In the genomic region with DNA sequence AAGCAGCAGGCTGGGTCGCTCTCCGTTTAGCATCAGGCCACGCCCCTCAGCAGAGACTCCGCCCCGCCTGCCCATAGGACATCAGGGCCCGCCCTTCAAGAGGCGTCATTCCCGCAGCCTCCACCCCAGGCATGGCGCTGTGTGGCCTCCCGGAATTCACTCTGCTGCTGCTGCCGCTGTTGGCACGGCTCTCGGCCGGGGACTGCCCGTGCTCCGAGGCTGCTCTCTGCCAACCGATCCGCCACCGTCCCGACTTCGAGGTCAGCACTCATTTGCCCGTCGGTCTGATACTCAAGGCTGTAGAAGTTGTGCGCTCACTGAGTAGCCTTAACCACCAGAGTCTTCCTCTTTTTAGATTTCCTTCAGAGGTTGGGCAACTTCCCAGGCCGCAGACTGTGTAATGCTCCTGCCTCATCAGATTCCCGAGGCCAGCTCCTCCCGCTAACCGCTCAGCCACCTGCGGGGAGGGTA, we compare ENCODE assay signal across 8 mouse cellular contexts. TPM values are rescaled to one million over a fixed set of nuclear protein-coding genes. Genes with fewer than 3 reads are reported as not detected.
DNase-seq lines count a peak whose midpoint lies in the region; ATAC-seq and TF ChIP-seq lines count a peak whose summit lies in the region.

No protein-coding gene starts in this region.

- peak overlapping the region; percentile 51 for H3K27ac ChIP-seq in forebrain, postnatal 0 days (ENCODE audit: low read depth, low read length)
- H3K27ac ChIP-seq in lung, embryonic 15.5 days, result peak overlapping the region; percentile 93

- no peaks in the 10 kb centered on the region for H3K27me3 ChIP-seq in G1E (ENCODE audit: insufficient read depth, low read length)
- H3K27me3 ChIP-seq in forebrain, postnatal 0 days (ENCODE audit: insufficient read depth, low read length), result no peaks in the 10 kb centered on the region
- no peaks in the 10 kb centered on the region for H3K27me3 ChIP-seq in lung, embryonic 15.5 days

- no peak for TF ChIP-seq CTCF in G1E (IDR thresholded peaks at IDR 0.05; ENCODE audit: low read depth, low read length)
- peak; percentile 69 for TF ChIP-seq CTCF in forebrain, postnatal 0 days (IDR thresholded peaks at IDR 0.05; ENCODE audit: low read depth)

- H3K4me3 ChIP-seq in G1E (ENCODE audit: low read depth, low read length), result peak overlapping the region; percentile 87
- peak overlapping the region; percentile 59 for H3K4me3 ChIP-seq in forebrain, postnatal 0 days (ENCODE audit: low read depth, low read length)
- H3K4me3 ChIP-seq in lung, embryonic 15.5 days, result peak overlapping the region; percentile 60

- peaks cover 22% of the 10 kb centered on the region for H3K36me3 ChIP-seq in G1E (replicated peaks)
- 0 out of 2 replicates have a peak, but pooled peaks cover 2% of the 10 kb centered on the region for H3K36me3 ChIP-seq in forebrain, postnatal 0 days (ENCODE audit: insufficient read depth)
- peaks cover 5% of the 10 kb centered on the region; the same call in 1 of the 2 replicates for H3K36me3 ChIP-seq in lung, embryonic 15.5 days

- peak overlapping the region; percentile 54 for H3K4me2 ChIP-seq in forebrain, postnatal 0 days (ENCODE audit: low read depth)
- peak overlapping the region; percentile 69 for H3K4me2 ChIP-seq in lung, embryonic 15.5 days

- peak; percentile 98 for ATAC-seq in G1E (ENCODE audit: extremely low read depth, insufficient number of reproducible peaks, low FRiP score, poor library complexity, severe bottlenecking)
- ATAC-seq in forebrain, postnatal 0 days, result peak; percentile 100
- peak; percentile 100 for ATAC-seq in lung, embryonic 15.5 days (ENCODE audit: borderline replicate concordance, extremely low read depth, low FRiP score, low TSS enrichment)

- DNase-seq in G1E (ENCODE audit: low spot score), result peak; percentile 80
- DNase-seq in cerebellum, adult 18-20 months, result peak; percentile 87 to 90
- peak; percentile 90 for DNase-seq in forebrain, postnatal 0 days
- peak; percentile 95 for DNase-seq in heart, postnatal 4 days
- DNase-seq in layer of hippocampus, adult 8-10 months (ENCODE audit: low spot score in 2 of 2), result peak; percentile 87 to 89
- peak; percentile 88 for DNase-seq in ovary, adult 18-20 months (ENCODE audit: low spot score)
- peak; percentile 91 for DNase-seq in thymus, postnatal 0 days (ENCODE audit: low spot score)

- peaks cover 6% of the 10 kb centered on the region for H3K9me3 ChIP-seq in G1E (replicated peaks)
- H3K9me3 ChIP-seq in forebrain, postnatal 0 days (ENCODE audit: low read length), result no peaks in the 10 kb centered on the region
- no peaks in the 10 kb centered on the region for H3K9me3 ChIP-seq in lung, embryonic 15.5 days

- H3K9ac ChIP-seq in forebrain, postnatal 0 days, result peak overlapping the region; percentile 73
- peak overlapping the region; percentile 64 for H3K9ac ChIP-seq in lung, embryonic 15.5 days

- peaks cover 21% of the 10 kb centered on the region for H3K4me1 ChIP-seq in G1E (ENCODE audit: insufficient read depth, low read depth, low read length)
- 0 out of 2 replicates have a peak, but pooled peaks cover 5% of the 10 kb centered on the region for H3K4me1 ChIP-seq in forebrain, postnatal 0 days (ENCODE audit: insufficient read depth)
- H3K4me1 ChIP-seq in lung, embryonic 15.5 days, result peaks cover 14% of the 10 kb centered on the region

- WGBS in forebrain, postnatal 0 days, result 2% methylated on average over 29 of the region's 29 CpGs
- WGBS in lung, embryonic 15.5 days, result under 1% methylated on average over 29 of the region's 29 CpGs

RNA-seq across cellular contexts. Expression of gene Ctbs, which starts 0.8 kb away (rescaled TPM):
- total RNA-seq in G1E (2014; fragmentation: Nextera tagmentation), result 27.6 and 40.9 TPM in 2 replicates
- total RNA-seq in G1E (2017), result 14.7 and 16.7 TPM in 2 replicates
- polyA plus RNA-seq in G1E (2012), result 20.5 and 27.5 TPM in 2 replicates
- total RNA-seq in forebrain, postnatal 0 days (2014; rRNA removed), result 7.5 and 9.9 TPM in 2 replicates
- polyA plus RNA-seq in forebrain, postnatal 0 days (2015; fragmentation: Nextera tagmentation; extraction: Ambion mirVana), result 3.8 and 4.4 TPM in 2 replicates
- total RNA-seq in heart, postnatal 4 days (2021), result 1 to 10 TPM; 5.5 to 5.7 TPM
- total RNA-seq in layer of hippocampus, adult 8-10 months (2022), result 10 to 100 TPM in 1 of 4 experiments, 1 to 10 TPM in 3; 6.8 to 11.4 (median 9.0) TPM
- polyA plus RNA-seq in lung, embryonic 15.5 days (2015; fragmentation: Nextera tagmentation; extraction: Ambion mirVana), result 10.0 and 11.1 TPM in 2 replicates
- polyA plus RNA-seq in thymus, postnatal 0 days (2015; fragmentation: Nextera tagmentation; extraction: Ambion mirVana), result 5.6 and 7.6 TPM in 2 replicates

RNA-seq across cellular contexts. Expression of gene Ssx2ip, which starts 46.0 kb away (rescaled TPM):
- total RNA-seq in G1E (2014; fragmentation: Nextera tagmentation) (64.0 and 74.2 TPM in 2 replicates), G1E (2017) (53.4 and 58.6 TPM in 2 replicates)
- 12.8 and 13.7 TPM in 2 replicates for polyA plus RNA-seq in G1E (2012)
- 43.2 and 43.5 TPM in 2 replicates for total RNA-seq in forebrain, postnatal 0 days (2014; rRNA removed)
- 19.8 and 26.6 TPM in 2 replicates for polyA plus RNA-seq in forebrain, postnatal 0 days (2015; fragmentation: Nextera tagmentation; extraction: Ambion mirVana)
- total RNA-seq in heart, postnatal 4 days (2021), result 10 to 100 TPM; 18.6 to 21.0 TPM
- total RNA-seq in layer of hippocampus, adult 8-10 months (2022), result 100 to 1,000 TPM in 3 of 4 experiments, 10 to 100 TPM in 1; 98.2 to 108 (median 102) TPM
- polyA plus RNA-seq in lung, embryonic 15.5 days (2015; fragmentation: Nextera tagmentation; extraction: Ambion mirVana), result 31.4 and 33.5 TPM in 2 replicates
- 12.8 and 13.2 TPM in 2 replicates for polyA plus RNA-seq in thymus, postnatal 0 days (2015; fragmentation: Nextera tagmentation; extraction: Ambion mirVana)

RNA-seq across cellular contexts. Expression of gene Spata1, which starts 49.1 kb away (rescaled TPM):
- 14.9 and 19.7 TPM in 2 replicates for total RNA-seq in G1E (2014; fragmentation: Nextera tagmentation)
- total RNA-seq in G1E (2017), result 11.6 and 20.4 TPM in 2 replicates
- 1.3 and 1.6 TPM in 2 replicates for polyA plus RNA-seq in G1E (2012)
- 6.0 and 13.5 TPM in 2 replicates for total RNA-seq in forebrain, postnatal 0 days (2014; rRNA removed)
- polyA plus RNA-seq in forebrain, postnatal 0 days (2015; fragmentation: Nextera tagmentation; extraction: Ambion mirVana), result 4.3 and 6.5 TPM in 2 replicates
- total RNA-seq in heart, postnatal 4 days (2021), result 1 to 10 TPM; 2.1 to 3.0 TPM
- 1 to 10 TPM; 2.4 to 4.3 (median 2.6) TPM for total RNA-seq in layer of hippocampus, adult 8-10 months (2022)
- 4.7 TPM in 2 replicates for polyA plus RNA-seq in lung, embryonic 15.5 days (2015; fragmentation: Nextera tagmentation; extraction: Ambion mirVana)
- polyA plus RNA-seq in thymus, postnatal 0 days (2015; fragmentation: Nextera tagmentation; extraction: Ambion mirVana), result 5.7 and 8.1 TPM in 2 replicates

RNA-seq across cellular contexts. Expression of gene Gng5, which starts 49.2 kb away (rescaled TPM):
- 287 and 297 TPM in 2 replicates for total RNA-seq in G1E (2014; fragmentation: Nextera tagmentation)
- 299 and 354 TPM in 2 replicates for total RNA-seq in G1E (2017)
- polyA plus RNA-seq in G1E (2012), result 191 and 352 TPM in 2 replicates
- 73.7 and 90.4 TPM in 2 replicates for total RNA-seq in forebrain, postnatal 0 days (2014; rRNA removed)
- 291 and 344 TPM in 2 replicates for polyA plus RNA-seq in forebrain, postnatal 0 days (2015; fragmentation: Nextera tagmentation; extraction: Ambion mirVana)
- 100 to 1,000 TPM; 297 to 316 TPM for total RNA-seq in heart, postnatal 4 days (2021)
- 10 to 100 TPM; 42.1 to 67.4 (median 54.4) TPM for total RNA-seq in layer of hippocampus, adult 8-10 months (2022)
- 888 and 929 TPM in 2 replicates for polyA plus RNA-seq in lung, embryonic 15.5 days (2015; fragmentation: Nextera tagmentation; extraction: Ambion mirVana)
- polyA plus RNA-seq in thymus, postnatal 0 days (2015; fragmentation: Nextera tagmentation; extraction: Ambion mirVana), result 1,086 and 1,155 TPM in 2 replicates

Comparison
In these comparisons a context has a peak if more than half of its experiments do, and no peak if none do; other contexts are left out.
1. Peak in every context shown above with its lines: DNase-seq, ATAC-seq, H3K4me3 ChIP-seq and H3K27ac ChIP-seq.